Mouse (Mus musculus) MEL (cell line): ENCODE measurements around the gene Tuba1a. TPM values are rescaled to one million over a fixed set of nuclear protein-coding genes. Genes with fewer than 3 reads are reported as not detected.

Experiments used
- DNase-seq: peaks from one replicate; pipeline ENCODE4 v3.0.0; 2011; ENCODE audit warnings: low read depth, low spot score
- H3K27ac ChIP-seq: 2 replicates; pipeline ENCODE4 v1.5.1; 2012; ENCODE audit warnings: low read depth, mild to moderate bottlenecking, control low read depth, low read length, moderate library complexity; ENCODE audit not compliant: control insufficient read depth
- H3K27me3 ChIP-seq, 2 experiments: fragments of 150-350 bp in 1 of 2; sonication (generic) in 1 of 2; 2 replicates each; pipeline ENCODE4 v1.6.1; 2012; ENCODE audit warnings: low read length in 2 of 2, mild to moderate bottlenecking in 2 of 2, improper control_type of control experiment in 1 of 2, moderate library complexity in 1 of 2; ENCODE audit not compliant: insufficient read depth in 2 of 2, control insufficient read depth in 1 of 2
- H3K36me3 ChIP-seq, 2 experiments: 2 replicates each; pipeline ENCODE4 v1.6.1; 2012 to 2014; ENCODE audit warnings: low read length in 2 of 2, improper control_type of control experiment in 1 of 2, inconsistent platforms in 1 of 2, mild to moderate bottlenecking in 1 of 2; ENCODE audit not compliant: insufficient read depth in 2 of 2, control insufficient read depth in 1 of 2
- H3K4me1 ChIP-seq, 2 experiments: fragments of 150-350 bp in 1 of 2; sonication (generic) in 1 of 2; 2 replicates each; pipeline ENCODE4 v1.6.1; 2012; ENCODE audit warnings: low read length in 2 of 2, improper control_type of control experiment in 1 of 2, mild to moderate bottlenecking in 1 of 2; ENCODE audit not compliant: insufficient read depth in 2 of 2, control insufficient read depth in 1 of 2
- H3K4me3 ChIP-seq, 2 experiments: fragments of 150-350 bp in 1 of 2; sonication (generic) in 1 of 2; 2 replicates each; pipeline ENCODE4 v1.5.1; 2012; ENCODE audit warnings: low read depth in 2 of 2, low read length in 2 of 2, mild to moderate bottlenecking in 2 of 2, moderate library complexity in 2 of 2, control low read depth in 1 of 2, improper control_type of control experiment in 1 of 2; ENCODE audit not compliant: control insufficient read depth in 1 of 2, insufficient read depth in 1 of 2
- H3K79me2 ChIP-seq: 2 replicates; pipeline ENCODE4 v1.6.1; 2012; ENCODE audit warnings: mild to moderate bottlenecking, low read length, moderate library complexity; ENCODE audit not compliant: control insufficient read depth, poor library complexity, insufficient read depth
- H3K9ac ChIP-seq: 2 replicates; pipeline ENCODE4 v1.6.1; 2012; ENCODE audit warnings: low read depth, mild to moderate bottlenecking, control low read depth, low read length, moderate library complexity; ENCODE audit not compliant: control insufficient read depth, poor library complexity, severe bottlenecking
- H3K9me3 ChIP-seq: fragments of 150-350 bp; sonication (generic); replicated peaks from 2 replicates; pipeline ENCODE4 v1.6.1; 2012; ENCODE audit warnings: mild to moderate bottlenecking, low read length, improper control_type of control experiment, moderate library complexity; ENCODE audit not compliant: insufficient read depth
- BHLHE40 ChIP-seq: IDR thresholded peaks from 2 replicates; pipeline ENCODE4 v1.6.1; 2012; ENCODE audit warnings: low read depth, mild to moderate bottlenecking, inconsistent platforms, low read length, improper control_type of control experiment, borderline replicate concordance
- CHD1 ChIP-seq: IDR thresholded peaks from 2 replicates; pipeline ENCODE4 v1.6.1; 2012; ENCODE audit warnings: low read depth, mild to moderate bottlenecking, inconsistent platforms, low read length, improper control_type of control experiment
- CTCF ChIP-seq, 3 experiments: IDR thresholded peaks in 2 of 3; conservative IDR thresholded peaks in 1 of 3; 2 replicates each; pipeline ENCODE4 v1.5.1; 2011 to 2012; ENCODE audit warnings: low read length in 3 of 3, low read depth in 2 of 3, mild to moderate bottlenecking in 2 of 3, improper control_type of control experiment in 1 of 3, inconsistent platforms in 1 of 3, mixed read lengths in 1 of 3, moderate library complexity in 1 of 3; ENCODE audit not compliant: control insufficient read depth in 1 of 3, insufficient read depth in 1 of 3, poor library complexity in 1 of 3, severe bottlenecking in 1 of 3
- E2F4 ChIP-seq: IDR thresholded peaks from 2 replicates; pipeline ENCODE4 v1.6.1; 2011; ENCODE audit warnings: low read depth, low read length, improper control_type of control experiment, borderline replicate concordance
- GATA1 ChIP-seq: IDR thresholded peaks from 2 replicates; pipeline ENCODE4 v1.6.1; 2011; ENCODE audit warnings: low read depth, low read length, improper control_type of control experiment
- JUND ChIP-seq: IDR thresholded peaks from 2 replicates; pipeline ENCODE4 v1.6.1; 2011; ENCODE audit warnings: low read depth, mild to moderate bottlenecking, improper control_type of control experiment, low read length
- MEF2A ChIP-seq: IDR thresholded peaks from 2 replicates; pipeline ENCODE4 v1.6.1; 2014; ENCODE audit warnings: low read depth, mild to moderate bottlenecking, inconsistent platforms, low read length, improper control_type of control experiment; ENCODE audit not compliant: poor library complexity, insufficient replicate concordance, severe bottlenecking; ENCODE audit errors: extremely low read depth
- MYB ChIP-seq: IDR thresholded peaks from 2 replicates; pipeline ENCODE4 v1.6.1; 2011; ENCODE audit warnings: mild to moderate bottlenecking, low read depth, low read length, improper control_type of control experiment
- MYC ChIP-seq: IDR thresholded peaks from 2 replicates; pipeline ENCODE4 v1.6.1; 2011; ENCODE audit warnings: low read depth, mild to moderate bottlenecking, low read length, improper control_type of control experiment, moderate library complexity
- NRF1 ChIP-seq: IDR thresholded peaks from 2 replicates; pipeline ENCODE4 v1.6.1; 2014; ENCODE audit warnings: low read depth, mild to moderate bottlenecking, inconsistent platforms, low read length, improper control_type of control experiment, moderate library complexity; ENCODE audit not compliant: poor library complexity, insufficient read depth, severe bottlenecking
- POLR2A ChIP-seq, 2 experiments: IDR thresholded peaks; 2 replicates each; pipeline ENCODE4 v1.6.1; 2011 to 2012; ENCODE audit warnings: low read length in 2 of 2, mild to moderate bottlenecking in 2 of 2, control low read depth in 1 of 2, improper control_type of control experiment in 1 of 2, low read depth in 1 of 2, moderate library complexity in 1 of 2; ENCODE audit not compliant: control insufficient read depth in 1 of 2, insufficient read depth in 1 of 2, poor library complexity in 1 of 2
- POLR2AphosphoS2 ChIP-seq: IDR thresholded peaks from 2 replicates; pipeline ENCODE4 v1.6.1; 2011; ENCODE audit warnings: low read length, improper control_type of control experiment
- POLR2AphosphoS5 ChIP-seq: IDR thresholded peaks from 2 replicates; pipeline ENCODE4 v1.6.1; 2012; ENCODE audit warnings: low read depth, borderline replicate concordance, mild to moderate bottlenecking, inconsistent platforms, low read length, moderate library complexity, mixed read lengths
- RAD21 ChIP-seq: IDR thresholded peaks from 2 replicates; pipeline ENCODE4 v1.6.1; 2011; ENCODE audit warnings: mild to moderate bottlenecking, low read depth, low read length, improper control_type of control experiment
- TAL1 ChIP-seq: IDR thresholded peaks from 2 replicates; pipeline ENCODE4 v1.6.1; 2012; ENCODE audit warnings: mild to moderate bottlenecking, inconsistent platforms, low read length, moderate library complexity, mixed read lengths
- TBP ChIP-seq: IDR thresholded peaks from 2 replicates; pipeline ENCODE4 v1.8.0; 2011; ENCODE audit warnings: low read depth, low read length, improper control_type of control experiment
- USF1 ChIP-seq: IDR thresholded peaks from 2 replicates; pipeline ENCODE4 v1.6.1; 2014; ENCODE audit warnings: low read depth, mild to moderate bottlenecking, inconsistent platforms, low read length, improper control_type of control experiment, moderate library complexity
- ZC3H11A ChIP-seq: IDR thresholded peaks from 2 replicates; pipeline ENCODE4 v1.6.1; 2012; ENCODE audit warnings: low read depth, mild to moderate bottlenecking, inconsistent platforms, low read length, improper control_type of control experiment
- ZKSCAN1 ChIP-seq: IDR thresholded peaks from 2 replicates; pipeline ENCODE4 v1.6.1; 2012; ENCODE audit warnings: low read depth, mild to moderate bottlenecking, inconsistent platforms, low read length, improper control_type of control experiment, moderate library complexity
- polyA plus RNA-seq, 2 experiments: library from polyadenylated mRNA; stranded (reverse) in 1 of 2; unstranded in 1 of 2; fragments of >175 nt in 1 of 2; fragments of >200 nt in 1 of 2; gene quantifications; 2 replicates each; pipeline versions ENCODE4 v1.2.1 to v1.2.4; 2012; ENCODE audit warnings: low replicate concordance in 2 of 2, low read depth in 1 of 2; ENCODE audit not compliant: insufficient read length in 2 of 2, insufficient read depth in 1 of 2, missing spikeins in 1 of 2
- total RNA-seq: library from RNA; depleted of rRNA; stranded (reverse); fragments of 300-350 nt; gene quantifications from 2 replicates; pipeline ENCODE4 v1.2.3, GENCODE M21; 2012

Tuba1a gene
- total and polyA plus RNA-seq, 3 experiments = 83.6 to 112 TPM; not detected in 1

DNA sequence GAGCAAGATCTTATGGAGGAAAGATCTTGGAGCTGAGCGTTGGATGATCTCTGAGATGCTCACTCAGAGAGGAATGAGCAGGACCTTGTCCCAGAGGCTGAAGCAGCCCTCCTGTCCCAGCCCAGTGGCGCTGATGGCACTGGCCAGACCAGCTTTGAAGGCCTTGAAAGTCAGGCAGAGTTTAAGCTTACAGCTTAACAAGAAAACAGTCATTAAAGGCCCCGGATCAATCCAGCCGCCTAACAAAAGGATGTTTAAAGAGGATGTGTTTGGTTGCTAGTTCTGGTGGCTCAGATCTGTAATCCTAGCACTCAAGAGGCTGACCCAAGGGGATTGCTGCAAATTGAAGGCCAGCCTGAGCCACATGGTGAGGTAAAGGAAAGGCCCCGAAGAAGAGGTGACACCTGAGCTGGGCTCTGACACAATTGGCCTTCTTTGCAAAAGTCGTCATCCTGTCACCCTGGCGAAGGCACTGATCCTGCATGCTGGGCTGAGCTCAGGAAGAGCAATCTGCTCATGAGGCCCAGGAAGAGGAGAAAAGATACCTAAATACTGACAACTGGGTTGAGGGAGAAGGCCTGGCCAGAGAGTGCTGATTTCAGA, 26.6 kb upstream of the Tuba1a start:
- Histone ChIP-seq H3K9me3 (no peaks in the 10 kb centered on the region), H3K36me3 (peaks cover 0 to 3% of the 10 kb centered on the region in 2 experiments; a peak in 2 of 4 replicates), H3K4me1 (peaks cover 0 to 5% of the 10 kb centered on the region in 2 experiments; a peak in 2 of 4 replicates), H3K27ac (no peak overlapping the region), H3K9ac (no peak overlapping the region), H3K4me3 (no peak overlapping the region), H3K27me3 (peaks cover 10 to 28% of the 10 kb centered on the region in 2 experiments), H3K79me2 (peaks cover 1% of the 10 kb centered on the region; the same call in 1 of the 2 replicates)
- TF ChIP-seq MEF2A (no peak), BHLHE40 (no peak), ZKSCAN1 (no peak), CTCF (IDR thresholded peaks at IDR 0.05 in 2 of 3, conservative IDR thresholded peaks at IDR 0.05 in 1 of 3; ENCODE audit: control insufficient read depth in 1 of 3, insufficient read depth in 1 of 3, low read depth in 2 of 3, low read length in 3 of 3, poor library complexity in 1 of 3, severe bottlenecking in 1 of 3) (no peak), POLR2AphosphoS5 (no peak), POLR2AphosphoS2 (no peak), ZC3H11A (no peak), POLR2A (IDR thresholded peaks at IDR 0.05; ENCODE audit: control insufficient read depth in 1 of 2, insufficient read depth in 1 of 2, low read depth in 1 of 2, low read length in 2 of 2, poor library complexity in 1 of 2) (no peak), TAL1 (no peak), RAD21 (no peak), MYC (no peak), E2F4 (no peak), CHD1 (no peak), JUND (no peak), MYB (no peak), GATA1 (no peak), USF1 (no peak), NRF1 (no peak)
- no peak for DNase-seq

DNA sequence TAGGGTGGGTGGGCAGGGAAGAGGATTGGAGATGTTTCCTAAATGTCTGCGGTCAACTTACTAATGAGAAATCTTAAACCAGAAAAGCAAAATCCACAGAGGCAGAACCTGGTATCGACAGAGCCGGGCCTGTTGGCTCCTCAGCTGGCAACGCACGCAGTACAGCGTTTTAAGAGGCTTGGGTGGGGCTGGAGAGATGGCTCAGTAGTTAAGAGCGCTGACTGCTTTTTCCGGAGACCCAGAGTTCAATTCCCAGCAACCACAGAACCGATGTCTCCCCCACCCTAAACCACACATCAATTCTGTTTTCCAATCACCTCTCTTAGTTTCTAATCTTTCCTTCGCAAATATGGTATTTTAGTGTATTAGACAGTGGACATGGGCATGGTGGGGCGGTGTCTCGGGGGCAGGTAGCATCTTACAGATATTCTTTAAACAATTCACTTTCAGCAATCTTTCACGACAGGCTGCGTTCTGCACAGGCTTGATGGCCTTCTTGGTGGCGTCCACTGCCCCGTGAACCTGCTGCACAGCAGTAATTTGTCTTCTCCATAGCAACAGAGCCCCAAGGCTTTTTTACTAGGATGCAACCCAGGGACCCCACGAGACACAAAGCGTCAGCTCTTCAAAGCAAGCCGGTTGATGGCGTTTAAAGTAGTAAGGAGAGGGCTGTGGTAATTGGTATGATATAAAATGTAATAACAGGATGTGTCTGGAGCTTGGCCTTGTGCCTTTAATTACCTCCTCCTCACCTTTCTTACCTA, 25.1 kb upstream of the Tuba1a start:
- H3K27ac ChIP-seq = no peak overlapping the region
- peaks cover 10 to 28% of the 10 kb centered on the region in 2 experiments for H3K27me3 ChIP-seq
- H3K4me3 ChIP-seq = no peak overlapping the region
- no peak for DNase-seq
- H3K9me3 ChIP-seq = no peaks in the 10 kb centered on the region
- no peaks in the 10 kb centered on the region for H3K36me3 ChIP-seq
- H3K9ac ChIP-seq = no peak overlapping the region
- H3K79me2 ChIP-seq = no peaks in the 10 kb centered on the region
- TF ChIP-seq TBP = peak; percentile 31; the same call in 1 of the 2 replicates
- no peak for TF ChIP-seq RAD21
- H3K4me1 ChIP-seq = no peaks in the 10 kb centered on the region
